Mouse (Mus musculus) MEL-GATA-1-ER (cell line): ENCODE results near the gene Cacfd1.
A peak's percentile ranks its signal among the peaks of the same experiment; 100 is the strongest.

ENCODE experiments used
- DNase-seq: peaks from one replicate; pipeline ENCODE4 v3.0.0-alpha.2; 2012; ENCODE audit warnings: low read depth; ENCODE audit errors: extremely low read depth

Gene Cacfd1

DNA sequence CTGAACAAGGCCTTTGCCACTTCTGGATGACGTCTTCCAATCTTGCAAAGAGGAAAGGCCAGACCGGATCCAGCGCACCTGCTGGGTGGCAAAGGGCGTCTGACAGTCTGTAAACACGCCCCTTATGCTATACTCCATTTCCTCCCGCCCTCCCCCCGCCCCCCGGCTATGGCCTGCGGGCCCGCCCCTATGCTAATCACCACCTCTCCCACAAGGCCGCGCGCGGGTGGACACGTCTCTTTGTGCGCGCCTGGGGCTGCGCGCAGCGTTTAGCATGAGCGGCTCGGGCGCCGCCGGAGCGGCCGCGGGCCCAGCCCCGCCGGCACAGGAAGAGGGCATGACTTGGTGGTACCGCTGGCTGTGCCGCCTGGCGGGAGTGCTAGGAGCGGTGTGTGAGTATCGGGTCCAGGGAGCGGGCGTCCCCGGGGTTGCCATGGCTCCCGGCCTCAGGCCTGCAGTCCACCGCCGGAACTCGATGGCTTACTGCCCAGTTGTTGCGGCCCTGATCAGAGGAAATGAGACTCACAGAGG lies at the start of gene Cacfd1:
Gene Cacfd1 (plus strand): TSS at position 213 of the 531 bp plus-strand sequence.
- DNase-seq = peak; percentile 71

GRCm38 (mm10) chr2:26960756-26961155 lies 49.0 kb upstream of the Cacfd1 start:
- no peak for DNase-seq

DNA sequence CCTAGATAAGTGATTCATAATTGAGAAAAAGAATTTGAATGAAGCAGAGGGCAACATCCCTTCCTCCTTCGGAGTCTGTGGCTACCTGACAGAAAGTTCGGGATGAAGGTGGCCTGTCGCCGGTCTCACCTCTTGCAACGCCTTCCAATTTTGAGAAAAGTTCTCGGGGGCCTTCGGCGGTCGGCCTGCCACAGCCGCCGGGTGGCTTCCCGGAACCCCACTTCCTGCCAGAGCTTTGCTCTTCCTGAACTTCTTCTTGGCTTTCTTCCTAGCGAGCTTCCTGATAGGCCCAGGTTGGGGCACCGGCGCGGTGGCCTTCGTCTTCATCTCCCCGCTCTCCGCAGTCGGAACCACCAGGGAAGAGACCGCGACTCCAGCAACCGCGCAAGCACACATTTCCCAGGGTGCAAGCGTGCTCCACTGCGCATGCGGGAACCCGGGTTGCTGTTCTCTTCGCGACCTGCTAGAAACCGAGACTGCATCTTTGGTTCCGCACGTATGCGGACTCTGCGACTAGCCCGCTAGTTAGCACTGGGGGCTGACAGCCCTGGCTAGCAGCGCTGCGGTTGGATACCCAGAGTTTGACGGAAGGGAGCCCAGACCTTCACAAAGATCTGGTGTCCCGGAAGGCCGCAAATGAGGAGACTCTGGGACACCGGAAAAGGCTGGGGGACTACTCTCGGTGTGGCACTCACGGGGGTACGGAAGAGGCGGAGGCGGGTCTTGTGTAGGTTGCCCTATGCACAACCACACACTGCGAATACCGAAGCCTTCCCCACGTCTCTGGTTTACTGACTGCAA lies 45.6 kb upstream of the Cacfd1 start, which contains the start of gene Rexo4:
Gene Rexo4 (minus strand): TSS at position 464 of the 801 bp plus-strand sequence.
- peak; percentile 88 for DNase-seq

- DNase-seq = no peak
Observed at GRCm38 (mm10) chr2:26964724-26965370, 44.9 kb upstream of the Cacfd1 start.

- DNase-seq = no peak
Observed at GRCm38 (mm10) chr2:26967262-26967661, 42.5 kb upstream of the Cacfd1 start.

DNA sequence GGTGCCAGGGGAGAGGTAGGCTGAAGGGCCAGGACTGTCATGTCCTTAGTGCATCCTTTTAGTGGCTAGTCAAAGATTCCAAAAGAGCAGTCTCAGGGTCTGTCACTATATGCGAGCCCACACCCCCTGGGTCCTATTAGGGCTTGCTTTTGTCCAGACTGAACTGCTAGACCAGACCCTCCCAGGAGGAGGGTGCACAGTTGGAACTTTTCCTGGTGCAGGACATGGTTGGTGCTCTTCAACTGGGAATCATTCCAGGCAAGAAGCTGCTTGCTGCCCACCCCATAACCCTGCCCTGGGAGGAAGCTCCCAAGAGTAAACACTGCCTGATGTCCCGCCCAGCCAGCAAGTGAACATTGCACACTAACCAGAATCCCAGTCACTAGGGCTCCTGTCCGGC lies 36.6 kb upstream of the Cacfd1 start, which contains the start of gene Adamts13:
Gene Adamts13 (plus strand): TSS at position 301 of the 400 bp plus-strand sequence.
- no peak for DNase-seq

- DNase-seq = peak; percentile 37
Observed at GRCm38 (mm10) chr2:26973960-26974359, 35.8 kb upstream of the Cacfd1 start.

DNA sequence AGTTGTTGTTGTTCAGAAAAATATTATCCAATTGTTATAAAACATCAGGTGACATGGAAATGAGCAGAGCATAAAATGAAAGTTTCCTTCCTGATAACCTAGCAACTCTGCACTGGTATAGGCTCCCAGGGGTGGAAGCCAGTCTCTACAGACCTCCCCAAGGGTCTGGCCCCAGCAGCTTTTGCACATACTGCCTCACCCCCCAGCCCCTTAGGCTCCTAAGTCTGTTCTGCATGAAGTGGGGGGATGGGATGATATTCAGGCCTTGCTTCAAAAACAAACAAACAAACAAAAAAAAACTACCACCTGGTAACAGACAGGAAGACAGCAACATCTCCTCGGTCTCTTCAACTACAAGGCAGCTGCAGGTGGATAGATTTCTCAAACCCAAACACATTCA lies 29.4 kb upstream of the Cacfd1 start:
- DNase-seq = no peak

DNA sequence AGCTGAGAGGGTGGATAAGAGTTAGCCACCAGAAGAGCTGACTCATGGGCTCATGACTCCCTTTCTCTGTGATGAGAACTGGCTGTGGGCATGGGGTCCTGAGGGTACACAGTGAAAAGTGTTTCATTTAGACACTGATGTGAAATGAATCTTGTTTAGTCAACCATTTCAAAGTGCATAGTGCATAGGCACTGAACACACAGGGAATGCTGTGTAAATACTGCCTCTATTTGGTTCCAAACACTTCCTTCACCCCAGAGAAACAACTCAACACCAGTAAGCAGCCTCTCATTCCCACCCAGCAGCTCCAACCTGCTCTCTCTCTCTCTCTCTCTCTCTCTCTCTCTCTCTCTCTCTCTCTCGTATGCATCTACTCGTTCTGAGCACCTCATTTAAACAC lies 25.5 kb upstream of the Cacfd1 start:
- DNase-seq = no peak

GRCm38 (mm10) chr2:26984640-26985039 lies 25.1 kb upstream of the Cacfd1 start:
- DNase-seq = no peak

DNA sequence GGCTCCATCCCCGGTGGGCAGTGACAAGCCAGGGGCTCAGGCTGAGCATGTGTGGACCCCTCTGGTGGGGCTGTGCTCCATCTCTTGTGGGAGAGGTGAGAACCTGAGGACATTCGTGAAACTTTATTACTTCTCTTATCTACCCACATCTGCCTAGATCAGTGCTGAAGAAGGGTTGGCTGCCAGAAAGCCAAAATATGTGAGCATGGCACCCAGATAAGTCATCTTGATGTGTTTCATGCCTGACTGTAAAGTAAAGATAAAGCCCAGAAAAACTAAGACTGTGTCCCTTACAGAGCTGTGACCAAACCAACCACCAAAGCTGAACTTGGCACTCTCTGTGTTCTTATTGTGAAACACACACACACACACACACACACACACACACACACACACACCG lies 15.8 kb upstream of the Cacfd1 start:
- DNase-seq = no peak

- peak; percentile 33 for DNase-seq
Observed at GRCm38 (mm10) chr2:26997498-26997897, 12.2 kb upstream of the Cacfd1 start.

GRCm38 (mm10) chr2:26997993-26998392 lies 11.7 kb upstream of the Cacfd1 start:
- DNase-seq = peak; percentile 21

GRCm38 (mm10) chr2:27006255-27006654 lies 3.5 kb upstream of the Cacfd1 start:
- no peak for DNase-seq

GRCm38 (mm10) chr2:27007701-27008100 lies 2.0 kb upstream of the Cacfd1 start:
- DNase-seq = no peak

DNA sequence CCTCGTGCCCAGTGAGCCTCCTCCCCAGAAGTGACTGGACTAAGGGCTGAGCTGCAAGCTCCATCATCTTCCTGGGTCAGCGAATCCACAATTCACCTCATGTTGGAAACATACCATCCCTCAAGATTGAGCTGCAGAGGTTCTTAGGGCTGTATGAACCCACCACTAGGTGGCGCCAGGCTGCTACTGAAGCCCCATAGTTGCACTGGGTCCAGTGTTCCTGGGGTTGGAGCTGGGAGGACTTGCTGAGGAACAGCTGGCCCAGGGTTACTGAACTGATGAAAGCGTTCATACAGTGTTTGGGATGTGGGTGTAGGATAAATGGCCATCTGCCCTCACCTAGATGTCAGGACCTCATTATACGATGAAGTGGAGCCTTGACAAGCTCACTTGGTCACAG lies 8.1 kb downstream of the Cacfd1 start:
- DNase-seq = no peak

DNA sequence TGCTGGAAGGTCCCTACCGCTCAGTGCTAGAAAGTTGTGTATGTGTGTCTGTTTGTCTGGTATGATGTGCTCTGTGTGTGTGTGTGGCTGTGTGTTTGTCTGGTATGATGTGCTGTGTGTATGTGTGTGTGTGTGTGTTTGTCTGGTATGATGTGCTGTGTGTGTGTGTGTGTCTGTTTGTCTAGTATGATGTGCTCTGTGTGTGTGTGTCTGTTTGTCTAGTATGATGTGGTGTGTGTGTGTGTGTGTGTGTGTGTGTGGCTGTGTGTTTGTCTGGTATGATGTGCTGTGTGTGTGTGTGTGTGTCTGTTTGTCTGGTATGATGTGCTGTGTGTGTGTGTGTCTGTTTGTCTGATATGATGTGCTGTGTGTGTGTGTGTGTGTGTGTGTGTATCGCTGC lies 9.8 kb downstream of the Cacfd1 start:
- no peak for DNase-seq

GRCm38 (mm10) chr2:27021103-27021502 lies 11.4 kb downstream of the Cacfd1 start:
- DNase-seq = no peak

GRCm38 (mm10) chr2:27022612-27023011 lies 12.9 kb downstream of the Cacfd1 start:
- no peak for DNase-seq

DNA sequence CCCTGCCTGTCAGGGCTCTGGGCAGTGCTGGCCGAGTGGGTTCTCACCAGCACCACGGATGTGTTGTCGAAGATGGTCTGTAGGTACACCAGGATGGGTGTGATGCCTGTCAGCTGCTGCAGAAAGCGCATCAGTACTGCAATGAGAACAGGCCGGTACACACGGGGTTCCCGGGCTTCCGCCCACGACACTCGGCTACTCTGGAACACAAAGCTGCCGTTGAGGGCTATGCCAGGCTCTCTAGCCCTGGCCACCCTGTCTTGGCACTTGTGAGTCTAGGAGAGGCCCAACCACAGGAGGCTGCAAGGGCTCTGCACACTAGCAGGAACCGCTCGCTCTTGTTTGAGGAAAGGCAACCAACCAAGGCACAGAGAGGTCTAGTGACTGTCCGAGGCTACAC lies 14.4 kb downstream of the Cacfd1 start:
- no peak for DNase-seq

DNA sequence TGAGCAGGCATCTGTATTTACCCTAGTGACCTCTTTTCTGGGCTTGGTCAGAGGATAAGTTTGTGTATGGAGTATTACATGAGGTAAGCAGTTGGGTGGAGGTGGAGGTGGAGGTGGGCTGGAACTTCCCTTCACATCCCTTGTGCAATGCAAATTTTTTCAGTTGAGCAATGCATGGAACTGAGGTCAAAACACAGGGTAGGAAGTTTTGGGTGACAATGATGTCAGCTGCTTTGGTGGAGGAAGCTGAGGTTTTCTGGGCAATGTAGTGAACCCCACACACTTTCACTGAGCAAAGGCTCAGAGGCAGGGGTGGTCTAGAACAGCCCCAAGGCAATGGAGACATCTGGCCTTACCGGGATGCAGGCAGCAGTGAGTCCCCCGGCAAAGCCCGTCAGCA lies 15.8 kb downstream of the Cacfd1 start:
- no peak for DNase-seq

DNA sequence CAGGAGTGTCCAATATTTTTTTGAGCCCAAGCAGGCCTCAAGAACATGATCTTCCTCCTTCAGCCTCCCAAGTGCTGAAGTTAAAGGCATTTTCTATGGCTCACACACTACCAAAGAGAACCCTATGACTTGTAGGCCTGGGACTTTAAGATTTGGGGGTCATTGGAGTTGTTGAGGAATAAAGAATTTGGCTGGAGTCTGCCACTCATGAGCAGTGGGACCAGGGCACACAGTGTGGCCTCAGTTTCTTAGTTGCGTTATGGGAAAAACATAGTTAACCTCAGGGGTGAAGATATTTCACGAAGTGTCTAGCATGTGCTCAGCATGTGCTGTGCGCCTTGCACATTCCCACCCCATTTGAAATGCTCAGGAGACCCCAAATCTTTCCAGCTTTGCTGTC lies 16.6 kb downstream of the Cacfd1 start:
- no peak for DNase-seq
